Mouse (Mus musculus) kidney, postnatal 10 days (tissue): ENCODE results near the gene Aasdh.

Source experiments
- DNase-seq: peaks from one replicate; pipeline ENCODE4 v3.0.0; 2021; ENCODE audit warnings: mixed read lengths

Gene Aasdh

DNA sequence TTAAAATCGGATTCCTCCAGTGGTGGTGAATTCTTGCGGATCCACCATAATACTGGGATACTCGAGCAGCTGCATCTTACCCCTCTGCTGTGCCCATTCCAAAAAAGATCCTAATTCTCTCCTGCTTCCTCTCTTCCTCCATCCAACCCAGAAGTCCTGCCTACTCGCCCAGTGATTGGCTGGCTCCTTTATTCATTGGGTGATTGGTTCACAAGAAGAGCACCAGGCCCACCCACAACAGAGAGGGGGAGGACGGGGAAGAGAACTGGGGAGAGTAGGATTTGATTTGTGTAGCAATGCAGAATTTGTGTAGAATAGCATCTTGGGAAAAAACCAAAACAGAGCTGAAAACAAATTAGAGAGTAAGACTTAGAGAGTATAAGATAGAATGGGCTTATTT lies 68.3 kb downstream of the Aasdh start:
- no peak for DNase-seq

DNA sequence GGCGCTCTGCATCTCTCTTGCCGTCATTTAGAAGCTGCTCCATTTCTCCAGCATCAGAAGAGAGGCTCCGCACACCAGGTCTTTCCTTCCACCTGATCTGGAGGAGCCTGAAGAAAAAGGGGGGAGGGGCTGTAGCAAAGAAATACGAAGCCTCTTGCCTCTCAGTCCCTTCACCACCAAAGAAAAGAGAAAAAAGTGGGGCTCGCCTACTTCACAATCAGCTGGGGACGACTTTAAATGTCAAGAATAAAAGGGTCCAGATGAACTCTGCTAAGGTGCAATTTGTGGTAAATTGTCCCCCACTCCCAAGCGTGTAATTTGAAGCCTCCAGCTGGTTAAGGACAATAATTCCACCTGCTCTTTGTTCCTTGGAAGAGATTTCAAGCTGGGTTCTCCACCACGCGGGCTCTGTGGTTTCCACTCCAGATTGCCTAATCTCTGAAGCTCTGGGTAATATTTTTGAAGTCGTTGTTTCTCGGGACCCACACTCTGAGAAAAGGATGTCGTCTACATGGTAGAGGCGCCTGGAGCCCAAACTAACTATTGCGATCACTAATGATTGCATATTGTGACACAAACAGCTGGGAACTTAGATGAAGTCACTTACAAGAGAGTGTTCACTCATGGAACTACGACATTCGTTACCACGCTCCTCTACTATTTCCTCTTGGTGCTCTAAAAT lies 72.6 kb downstream of the Aasdh start:
- no peak for DNase-seq

DNA sequence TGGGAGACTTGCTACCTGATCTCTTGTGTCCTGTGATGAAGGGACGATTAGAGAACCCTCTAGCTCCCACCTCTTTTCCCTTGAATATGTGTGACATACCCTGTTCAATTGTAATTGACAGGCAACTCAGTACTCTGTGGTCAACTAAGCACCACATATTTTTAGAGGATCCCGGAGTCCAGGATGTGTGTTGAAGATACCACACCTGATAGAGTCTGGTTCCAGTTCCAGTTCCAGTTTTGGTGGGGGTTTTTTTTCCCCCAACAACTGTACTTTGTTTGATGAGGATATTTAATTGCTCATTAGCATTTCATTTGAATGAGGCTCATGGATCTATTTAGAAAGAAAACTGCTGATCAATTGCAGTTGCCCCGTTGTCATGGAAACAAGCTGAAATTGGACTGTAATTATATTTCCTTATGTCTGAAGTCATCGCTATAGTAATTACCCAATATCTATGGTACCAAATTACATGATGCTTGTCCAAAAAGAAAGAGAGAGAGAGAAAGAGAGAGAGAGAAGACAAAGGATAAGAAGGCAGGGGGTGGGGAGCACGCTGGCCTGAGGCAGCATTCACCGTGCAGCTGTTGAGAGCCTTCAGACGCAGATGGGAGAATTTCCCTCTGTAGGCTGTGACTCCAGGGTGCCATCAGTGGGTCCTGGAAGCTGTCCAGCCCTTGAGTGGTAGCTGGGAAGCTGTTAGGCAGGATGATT lies 76.6 kb downstream of the Aasdh start:
- DNase-seq, result no peak
